Mouse (Mus musculus): Measurements from ENCODE around the gene Mtr. TPM values are rescaled to one million over a fixed set of nuclear protein-coding genes. Genes with fewer than 3 reads are reported as not detected.

Gene Mtr
- total and polyA plus RNA-seq, 2 experiments from 2014 or later = 2.2 to 6.9 TPM

DNA sequence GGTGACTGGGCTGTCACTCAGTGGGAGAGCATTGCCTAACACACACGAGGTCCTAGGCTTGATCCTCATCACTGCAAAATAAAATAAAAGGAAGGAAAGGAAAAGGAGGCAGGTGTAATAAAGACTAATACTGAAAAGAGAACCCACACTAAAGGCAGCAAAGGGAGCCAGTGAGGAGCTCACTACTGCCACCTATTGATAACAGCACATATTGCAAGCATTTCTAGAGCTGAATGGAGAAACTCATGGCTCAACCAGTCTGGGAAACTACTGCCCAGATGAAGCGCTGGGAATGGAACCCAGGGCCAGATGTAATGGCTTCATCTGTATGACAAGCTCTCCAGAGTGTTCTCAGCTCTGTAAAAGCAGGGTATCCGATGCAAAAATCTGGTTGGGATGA lies 15.0 kb upstream of the Mtr start:
- Histone ChIP-seq H3K9me3 (ENCODE audit: low read length) (no peaks in the 10 kb centered on the region), H3K4me1 (ENCODE audit: insufficient read depth, low read length) (no peaks in the 10 kb centered on the region), H3K4me2 (ENCODE audit: low read depth, low read length, poor library complexity, severe bottlenecking) (no peak overlapping the region), H3K9ac (replicated peaks; ENCODE audit: low read length, poor library complexity, severe bottlenecking) (no peak overlapping the region), H3K27ac (ENCODE audit: low read depth, low read length) (no peak overlapping the region), H3K4me3 (ENCODE audit: low read depth, low read length) (no peak overlapping the region), H3K27me3 (ENCODE audit: insufficient read depth, low read length) (no peaks in the 10 kb centered on the region), H3K36me3 (ENCODE audit: insufficient read depth, low read length) (peaks cover 4% of the 10 kb centered on the region)
- DNase-seq (ENCODE audit: low spot score) (peak; percentile 56), ATAC-seq (ENCODE audit: low FRiP score) (no peak)
- WGBS = 55% methylated on average over 3 of the region's 3 CpGs
- peak; percentile 74 for TF ChIP-seq CTCF (IDR thresholded peaks at IDR 0.05)

DNA sequence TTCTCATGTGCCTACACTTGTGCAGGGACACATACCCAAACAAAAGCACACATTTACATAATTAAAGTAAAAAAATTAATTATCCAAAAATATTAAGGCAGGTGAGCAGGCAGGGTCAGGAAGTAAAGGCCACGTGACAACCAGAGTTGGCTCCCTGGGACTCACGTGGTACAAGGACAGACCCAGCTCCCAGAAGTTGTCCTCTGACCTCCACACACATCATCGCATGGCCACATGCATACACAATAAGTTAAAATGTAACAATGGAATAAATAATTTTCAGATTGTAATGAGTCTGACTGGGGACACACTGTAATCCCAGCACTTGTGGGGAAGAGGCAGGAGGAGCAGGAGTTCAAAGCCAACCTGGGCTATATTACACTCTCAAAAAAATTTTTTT lies 10.1 kb upstream of the Mtr start:
- DNase-seq (ENCODE audit: low spot score) (no peak), ATAC-seq (ENCODE audit: low FRiP score) (no peak)
- H3K27ac ChIP-seq (ENCODE audit: low read depth, low read length) = no peak overlapping the region
- WGBS = 93% methylated on average over 3 of the region's 3 CpGs
- H3K36me3 ChIP-seq (ENCODE audit: insufficient read depth, low read length) = no peaks in the 10 kb centered on the region
- TF ChIP-seq CTCF (IDR thresholded peaks at IDR 0.05) = no peak
- no peaks in the 10 kb centered on the region for H3K9me3 ChIP-seq (ENCODE audit: low read length)
- no peak overlapping the region for H3K4me2 ChIP-seq (ENCODE audit: low read depth, low read length, poor library complexity, severe bottlenecking)
- H3K27me3 ChIP-seq (ENCODE audit: insufficient read depth, low read length) = no peaks in the 10 kb centered on the region
- no peak overlapping the region for H3K4me3 ChIP-seq (ENCODE audit: low read depth, low read length)
- no peak overlapping the region for H3K9ac ChIP-seq (replicated peaks; ENCODE audit: low read length, poor library complexity, severe bottlenecking)
- H3K4me1 ChIP-seq (ENCODE audit: insufficient read depth, low read length) = no peaks in the 10 kb centered on the region; the same call in 1 of the 2 replicates

DNA sequence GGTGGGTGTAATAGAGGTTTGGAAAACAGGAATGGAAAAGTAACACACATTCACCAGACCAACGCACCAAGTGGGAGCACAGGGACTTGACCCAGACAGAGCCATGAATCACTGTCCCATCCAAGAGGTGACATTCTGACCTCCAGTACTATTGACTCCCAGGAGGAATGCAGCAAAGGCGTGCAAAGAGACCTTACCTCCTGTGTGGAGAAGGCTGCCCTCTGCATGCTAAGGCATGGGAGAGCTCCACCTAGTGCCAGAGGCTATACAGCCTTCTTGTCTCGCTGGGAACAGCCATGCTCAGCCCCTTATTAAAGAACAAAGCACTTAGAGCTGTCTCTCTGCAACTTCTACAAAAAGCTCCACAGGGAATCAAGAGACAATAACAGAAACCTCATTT lies 9.2 kb upstream of the Mtr start:
- Histone ChIP-seq H3K27me3 (ENCODE audit: insufficient read depth, low read length) (no peaks in the 10 kb centered on the region), H3K4me3 (ENCODE audit: low read depth, low read length) (no peak overlapping the region), H3K4me1 (ENCODE audit: insufficient read depth, low read length) (no peaks in the 10 kb centered on the region; the same call in 1 of the 2 replicates), H3K27ac (ENCODE audit: low read depth, low read length) (no peak overlapping the region), H3K9me3 (ENCODE audit: low read length) (no peaks in the 10 kb centered on the region), H3K4me2 (ENCODE audit: low read depth, low read length, poor library complexity, severe bottlenecking) (no peak overlapping the region), H3K36me3 (ENCODE audit: insufficient read depth, low read length) (no peaks in the 10 kb centered on the region), H3K9ac (replicated peaks; ENCODE audit: low read length, poor library complexity, severe bottlenecking) (no peak overlapping the region)
- DNase-seq (ENCODE audit: low spot score) (no peak), ATAC-seq (ENCODE audit: low FRiP score) (no peak)
- no peak for TF ChIP-seq CTCF (IDR thresholded peaks at IDR 0.05)
- WGBS = 63% methylated on average over 3 of the region's 3 CpGs

DNA sequence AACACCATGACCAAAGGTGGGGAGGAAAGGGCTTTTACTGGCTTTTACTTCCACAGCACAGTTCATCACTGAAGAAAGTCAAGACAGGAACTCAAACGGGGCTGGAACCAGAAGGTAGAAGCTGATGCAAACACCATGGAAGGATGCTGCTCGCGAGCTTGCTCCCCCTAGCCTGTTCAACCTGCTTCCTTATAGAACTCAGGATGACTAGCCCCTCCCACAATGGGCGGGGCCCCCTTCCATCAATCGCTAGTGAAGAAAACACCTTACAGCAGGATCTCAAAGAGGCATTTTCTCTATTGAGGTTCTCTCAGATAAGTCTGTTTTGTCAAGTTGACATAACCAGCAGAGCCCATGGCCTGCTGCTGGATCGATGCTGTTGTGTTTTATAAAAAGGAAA lies 6.1 kb upstream of the Mtr start:
- Histone ChIP-seq H3K9ac (replicated peaks; ENCODE audit: low read length, poor library complexity, severe bottlenecking) (no peak overlapping the region), H3K27me3 (ENCODE audit: insufficient read depth, low read length) (no peaks in the 10 kb centered on the region), H3K36me3 (ENCODE audit: insufficient read depth, low read length) (no peaks in the 10 kb centered on the region), H3K9me3 (ENCODE audit: low read length) (no peaks in the 10 kb centered on the region), H3K4me1 (ENCODE audit: insufficient read depth, low read length) (no peaks in the 10 kb centered on the region; the same call in 1 of the 2 replicates), H3K27ac (ENCODE audit: low read depth, low read length) (no peak overlapping the region), H3K4me3 (ENCODE audit: low read depth, low read length) (no peak overlapping the region), H3K4me2 (ENCODE audit: low read depth, low read length, poor library complexity, severe bottlenecking) (no peak overlapping the region)
- ATAC-seq (ENCODE audit: low FRiP score) = no peak
- 75% methylated on average over 6 of the region's 6 CpGs for WGBS
- TF ChIP-seq CTCF (IDR thresholded peaks at IDR 0.05) = no peak
- no peak for DNase-seq (ENCODE audit: low spot score)

DNA sequence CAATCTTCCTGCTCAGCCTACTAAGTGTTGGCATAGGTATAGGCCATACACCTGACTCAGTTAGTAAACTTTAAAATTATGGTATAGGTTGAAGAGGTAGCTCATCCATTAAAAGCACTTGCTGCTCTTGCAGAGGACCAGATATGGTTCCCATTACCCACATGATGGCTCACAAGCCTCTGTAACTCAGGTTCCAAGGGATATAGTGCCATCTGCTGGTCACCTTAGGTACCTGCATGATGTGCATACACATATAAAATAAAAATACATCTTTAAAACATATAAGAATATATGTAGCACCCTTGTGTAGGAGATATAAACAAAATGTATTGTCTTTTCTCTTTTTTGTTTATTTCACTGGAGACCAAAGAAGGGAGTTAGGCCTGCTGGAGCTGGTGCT lies 3.6 kb upstream of the Mtr start:
- ATAC-seq (ENCODE audit: low FRiP score) (no peak), DNase-seq (ENCODE audit: low spot score) (no peak)
- H3K4me1 ChIP-seq (ENCODE audit: insufficient read depth, low read length) = no peaks in the 10 kb centered on the region; the same call in 1 of the 2 replicates
- no peak overlapping the region for H3K9ac ChIP-seq (replicated peaks; ENCODE audit: low read length, poor library complexity, severe bottlenecking)
- H3K27me3 ChIP-seq (ENCODE audit: insufficient read depth, low read length) = no peaks in the 10 kb centered on the region
- no peak overlapping the region for H3K4me2 ChIP-seq (ENCODE audit: low read depth, low read length, poor library complexity, severe bottlenecking)
- H3K27ac ChIP-seq (ENCODE audit: low read depth, low read length) = no peak overlapping the region
- peak; percentile 43 for TF ChIP-seq CTCF (IDR thresholded peaks at IDR 0.05)
- no peaks in the 10 kb centered on the region for H3K9me3 ChIP-seq (ENCODE audit: low read length)
- H3K4me3 ChIP-seq (ENCODE audit: low read depth, low read length) = no peak overlapping the region
- no peaks in the 10 kb centered on the region for H3K36me3 ChIP-seq (ENCODE audit: insufficient read depth, low read length)

DNA sequence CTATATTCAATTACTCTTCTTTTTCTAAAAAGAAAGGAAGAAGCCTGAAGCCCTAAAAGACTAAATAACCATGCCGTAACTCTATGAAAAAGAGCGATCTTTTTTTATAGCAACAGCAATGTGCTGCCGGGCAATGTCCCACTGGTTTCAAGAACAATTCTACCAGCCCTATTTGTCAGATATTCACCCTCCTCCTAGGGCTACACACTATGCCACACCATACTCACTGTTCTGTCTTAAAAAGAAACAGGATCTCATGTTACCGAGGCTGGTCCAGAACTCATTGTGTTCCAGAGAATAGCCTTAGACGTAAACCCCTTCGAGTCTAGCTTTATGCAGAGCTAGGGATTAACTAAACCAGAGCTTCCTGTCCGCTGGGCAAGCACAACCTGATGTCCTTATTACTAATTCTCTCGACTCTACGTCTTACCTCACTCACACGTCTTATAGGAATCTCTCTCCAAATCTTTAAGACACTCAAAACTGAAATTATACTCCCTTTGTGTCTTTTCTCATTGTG lies 982 bp downstream of the Mtr start:
- ATAC-seq (ENCODE audit: low FRiP score) = no peak

More for the DNA sequence above, 982 bp downstream of the Mtr start:
- Histone ChIP-seq H3K9me3 (ENCODE audit: low read length) (no peaks in the 10 kb centered on the region), H3K36me3 (ENCODE audit: insufficient read depth, low read length) (no peaks in the 10 kb centered on the region), H3K4me1 (ENCODE audit: insufficient read depth, low read length) (no peaks in the 10 kb centered on the region; the same call in 1 of the 2 replicates), H3K27ac (ENCODE audit: low read depth, low read length) (no peak overlapping the region), H3K4me3 (ENCODE audit: low read depth, low read length) (peak overlapping the region; percentile 65), H3K27me3 (ENCODE audit: insufficient read depth, low read length) (no peaks in the 10 kb centered on the region), H3K4me2 (ENCODE audit: low read depth, low read length, poor library complexity, severe bottlenecking) (peak overlapping the region; percentile 62), H3K9ac (replicated peaks; ENCODE audit: low read length, poor library complexity, severe bottlenecking) (no peak overlapping the region; the same call in 1 of the 2 replicates)
- no peak for TF ChIP-seq CTCF (IDR thresholded peaks at IDR 0.05)
- no peak for DNase-seq (ENCODE audit: low spot score)
- WGBS = 5% methylated on average over 10 of the region's 10 CpGs

Data from midbrain, postnatal 0 days (tissue).